Mouse (Mus musculus) CD4-positive, CD25-positive, alpha-beta regulatory T cell, adult 4 months (primary cell): ENCODE results near the gene 2010111I01Rik. TPM values are rescaled to one million over a fixed set of nuclear protein-coding genes. Genes with fewer than 3 reads are reported as not detected.

ENCODE experiments used
- ATAC-seq: one replicate; pipeline ENCODE4 v1.8.0; 2017
- polyA plus RNA-seq, 2 experiments: library from polyadenylated mRNA; unstranded; fragments of 100-300 nt; shearing (Covaris generic); gene quantifications; one replicate each; pipeline ENCODE4 v1.2.1; 2017

Gene 2010111I01Rik
- polyA plus RNA-seq, 2 experiments from 2014 or later, result 224 to 233 TPM

- no peak for ATAC-seq
Measured at GRCm38 (mm10) chr13:63156264-63156663, 191.6 kb downstream of the 2010111I01Rik start.

DNA sequence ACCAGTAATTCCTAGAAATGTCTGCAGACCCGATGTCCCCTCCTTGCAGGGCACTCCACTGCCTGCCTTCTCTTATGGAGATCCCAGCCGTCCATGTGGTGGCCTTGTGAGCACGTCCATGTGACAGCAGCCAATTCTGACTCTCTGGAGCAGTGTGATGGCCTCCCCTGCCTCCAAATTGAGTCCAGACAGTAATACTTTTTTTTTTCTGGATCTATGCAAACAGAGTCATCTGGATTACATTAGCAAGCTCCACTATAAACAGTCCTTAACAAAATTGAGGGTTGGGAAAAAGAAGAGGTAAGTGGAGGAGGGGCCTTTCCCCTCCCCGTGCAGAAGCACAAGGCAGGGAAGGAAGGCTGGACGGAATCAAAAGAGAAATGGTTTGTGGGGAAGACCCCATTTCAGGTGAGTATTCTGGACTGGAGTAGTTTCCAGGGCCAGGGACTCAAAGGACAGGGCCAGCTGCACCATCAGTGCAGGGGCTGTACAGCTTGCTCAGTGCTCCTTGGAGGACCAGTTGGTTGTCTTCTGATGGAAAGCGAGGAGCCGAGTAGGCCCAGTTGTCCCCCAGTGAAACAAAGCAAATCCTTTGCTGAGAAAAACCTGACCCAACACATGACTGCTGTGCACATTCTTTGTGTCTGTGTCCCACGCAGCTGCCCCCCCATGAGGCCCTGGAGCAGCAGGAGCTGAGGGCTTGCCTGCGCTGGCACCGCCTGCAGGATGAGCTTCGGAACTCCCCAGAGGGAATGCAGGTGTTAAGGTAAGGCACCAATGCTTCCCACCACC lies 205.8 kb downstream of the 2010111I01Rik start:
- ATAC-seq, result no peak

DNA sequence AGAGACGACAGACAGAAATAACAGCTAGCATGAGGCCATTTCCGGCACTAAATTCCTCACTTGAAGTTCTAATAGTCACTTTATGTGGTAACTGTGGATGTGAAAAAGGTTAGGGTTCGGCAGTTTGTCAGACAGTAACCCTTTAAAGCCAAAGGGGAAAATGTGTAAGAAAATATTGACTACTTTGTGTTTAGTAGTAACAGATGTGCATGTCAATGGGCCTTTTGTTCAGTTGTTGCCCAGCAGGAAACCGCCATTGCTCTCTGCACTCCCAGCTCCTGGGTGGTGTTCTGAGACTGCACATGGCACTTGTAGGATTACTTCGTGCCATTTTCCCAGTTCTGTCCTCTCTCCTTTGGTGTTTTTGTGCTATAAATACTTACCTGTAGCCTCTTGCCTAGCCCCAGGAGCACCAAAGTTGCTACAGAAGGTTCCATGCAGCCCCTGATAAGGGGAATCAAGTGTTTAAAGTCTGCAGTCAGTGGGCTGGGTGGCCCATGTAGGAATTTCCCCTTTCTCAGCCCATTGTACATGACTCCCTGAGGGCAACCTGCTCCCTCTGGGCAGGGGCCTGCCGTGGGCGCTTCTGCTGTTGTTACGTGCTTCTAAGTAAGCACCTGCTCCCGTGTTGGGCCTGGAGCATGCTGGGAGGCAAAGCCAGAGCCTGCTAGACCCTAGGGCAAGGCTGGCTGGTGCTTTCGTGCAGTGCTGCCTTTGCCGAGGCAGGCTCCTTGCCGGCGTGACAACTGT lies 206.8 kb downstream of the 2010111I01Rik start:
- no peak for ATAC-seq

DNA sequence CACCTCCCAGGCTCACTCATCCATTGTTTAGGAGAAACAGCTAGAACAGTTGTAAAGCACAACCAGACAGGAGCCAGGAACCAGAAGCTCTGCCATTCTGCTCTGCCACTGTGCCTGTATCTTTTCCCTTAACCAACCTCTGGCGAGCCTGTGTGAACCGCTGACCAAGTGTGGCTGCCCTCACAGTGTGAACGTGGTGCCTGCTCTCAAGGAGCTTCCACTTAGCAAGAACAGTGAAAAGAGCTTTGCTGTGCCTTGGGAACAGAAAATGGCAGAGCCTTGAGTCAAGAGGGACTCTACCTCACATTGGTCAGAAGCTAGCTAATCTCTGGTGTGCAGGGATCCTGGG lies 207.4 kb downstream of the 2010111I01Rik start:
- ATAC-seq, result no peak

DNA sequence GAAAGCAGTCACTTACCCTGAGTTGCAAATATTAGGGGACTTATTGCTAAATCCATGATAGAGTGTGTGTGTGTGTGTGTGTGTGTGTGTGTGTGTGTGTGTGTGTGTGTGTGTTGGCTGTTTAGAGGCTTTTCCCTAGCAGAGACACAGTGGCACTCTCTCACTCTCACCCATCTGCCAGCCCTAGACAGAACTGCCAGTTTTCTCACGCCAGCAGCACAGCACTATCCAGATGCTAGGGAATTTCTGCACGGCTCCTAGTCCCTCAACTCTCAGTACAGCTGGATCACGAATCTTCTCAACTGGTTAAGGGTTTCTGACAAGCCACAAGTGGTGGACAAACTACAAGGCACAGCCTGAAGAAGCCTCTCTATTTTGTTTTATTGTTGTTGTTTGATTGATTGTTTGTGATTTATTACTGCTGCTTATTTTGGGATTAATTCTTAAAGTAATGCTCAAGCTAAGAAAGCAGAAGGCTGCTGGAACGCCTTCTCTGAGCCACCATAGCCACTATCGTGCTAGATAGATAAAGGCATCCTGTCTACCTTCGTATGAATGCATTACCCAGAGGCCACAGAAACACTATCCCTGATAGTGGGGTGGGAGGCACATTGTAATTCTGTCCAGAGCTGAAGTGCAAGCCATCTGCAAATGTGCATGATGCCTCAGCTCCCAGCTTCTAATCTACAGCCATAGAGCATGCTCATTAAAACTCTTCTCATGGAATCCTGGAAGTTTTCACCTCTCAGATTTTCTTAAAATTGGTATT lies 209.7 kb downstream of the 2010111I01Rik start:
- ATAC-seq, result no peak

DNA sequence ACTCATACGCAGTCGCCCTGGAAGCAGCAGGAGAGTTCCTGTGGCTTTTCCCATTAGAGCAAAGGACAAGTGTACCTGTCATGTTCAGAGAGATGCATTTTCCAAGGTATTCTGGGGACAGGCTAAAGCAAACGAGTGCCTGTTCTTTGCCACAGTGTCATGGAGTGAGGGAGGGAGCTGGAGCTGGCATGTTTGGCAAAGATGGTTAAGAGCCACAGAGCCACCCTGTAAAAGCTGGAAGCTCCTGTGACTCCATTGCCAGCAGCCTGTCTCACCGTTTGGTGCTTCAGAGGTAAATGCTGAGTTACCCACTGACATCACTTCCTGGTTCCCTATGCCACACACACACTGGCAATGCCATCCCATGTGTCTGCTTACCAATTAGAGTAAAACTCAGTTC lies 211.4 kb downstream of the 2010111I01Rik start:
- ATAC-seq, result no peak

- no peak for ATAC-seq
Measured at GRCm38 (mm10) chr13:63177232-63177631, 212.5 kb downstream of the 2010111I01Rik start.

DNA sequence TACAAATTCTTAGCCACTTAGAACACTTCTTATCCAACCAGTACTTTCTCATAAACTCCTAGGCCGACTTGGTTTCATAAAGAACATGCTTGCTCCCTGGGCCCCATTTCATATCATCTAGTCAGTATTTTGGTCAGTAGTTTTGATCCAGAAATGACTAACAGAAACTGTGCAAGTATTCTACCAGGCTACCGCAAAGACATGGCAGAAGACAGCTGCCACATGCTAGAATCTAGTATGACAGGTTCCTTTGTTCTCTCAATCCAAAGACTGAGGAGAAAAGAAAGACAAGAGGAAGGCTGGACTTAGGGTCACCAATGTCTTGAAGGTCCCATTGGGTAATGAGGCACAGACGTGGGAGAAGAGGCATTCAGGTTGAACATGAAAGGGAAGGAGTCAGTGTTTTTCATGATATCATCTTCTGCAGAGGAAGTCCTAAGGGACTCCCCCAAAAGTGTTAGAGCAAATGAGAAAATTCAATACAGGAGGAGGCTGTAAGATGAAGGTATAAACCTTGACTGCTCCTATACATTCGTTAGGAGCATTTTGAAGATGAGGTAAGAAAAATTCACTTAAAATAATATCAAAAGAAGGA lies 216.0 kb downstream of the 2010111I01Rik start:
- ATAC-seq, result peak; percentile 95

- ATAC-seq, result no peak
Measured at GRCm38 (mm10) chr13:63184946-63185345, 220.3 kb downstream of the 2010111I01Rik start.

- no peak for ATAC-seq
Measured at GRCm38 (mm10) chr13:63186217-63186616, 221.5 kb downstream of the 2010111I01Rik start.

DNA sequence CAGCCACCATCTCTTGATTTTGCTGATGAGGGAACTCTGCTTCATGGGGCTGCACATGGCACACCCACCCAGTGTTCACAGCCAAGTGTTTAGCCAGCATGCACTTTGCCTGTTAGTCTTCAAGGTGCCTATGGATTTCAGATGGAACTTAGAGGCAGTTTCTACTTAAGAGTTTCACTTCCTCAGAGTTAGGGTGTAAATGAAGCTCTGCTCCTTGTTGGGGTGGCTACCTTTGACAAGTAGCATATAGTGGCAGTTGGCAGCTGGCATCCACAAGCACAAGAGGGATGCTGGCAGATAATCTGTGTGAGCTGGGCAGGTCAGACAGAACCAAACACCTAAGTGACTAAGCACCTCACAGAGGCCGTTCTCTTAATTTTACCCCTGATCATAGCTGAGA lies 221.9 kb downstream of the 2010111I01Rik start:
- ATAC-seq, result no peak

- ATAC-seq, result peak; percentile 78
Measured at GRCm38 (mm10) chr13:63187145-63188143, 222.8 kb downstream of the 2010111I01Rik start.

DNA sequence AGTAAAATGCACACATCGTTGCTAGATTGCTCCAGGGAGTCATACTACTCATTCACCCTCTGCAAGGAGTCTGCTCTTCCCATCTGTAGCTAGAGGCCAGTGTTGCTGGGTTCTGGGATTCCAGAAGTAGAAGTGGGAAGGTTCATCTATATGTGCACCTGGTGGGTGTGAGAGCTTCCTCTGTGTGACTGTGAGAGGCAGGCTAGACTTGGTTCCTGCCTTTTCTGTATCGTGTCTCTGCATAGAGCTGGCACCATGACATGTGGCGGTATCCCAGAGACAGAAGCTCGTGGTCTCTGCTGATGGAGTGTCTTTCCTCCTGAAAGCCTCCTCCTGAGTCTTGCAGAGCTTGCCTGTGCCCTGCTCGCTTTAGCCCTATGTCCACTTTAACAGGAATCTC lies 223.6 kb downstream of the 2010111I01Rik start:
- ATAC-seq, result no peak

- ATAC-seq, result no peak
Measured at GRCm38 (mm10) chr13:63188811-63189210, 224.1 kb downstream of the 2010111I01Rik start.

GRCm38 (mm10) chr13:63193423-63193822 lies 228.7 kb downstream of the 2010111I01Rik start:
- no peak for ATAC-seq

- no peak for ATAC-seq
Measured at GRCm38 (mm10) chr13:63198038-63198437, 233.3 kb downstream of the 2010111I01Rik start.

- no peak for ATAC-seq
Measured at GRCm38 (mm10) chr13:63199588-63199987, 234.9 kb downstream of the 2010111I01Rik start.

DNA sequence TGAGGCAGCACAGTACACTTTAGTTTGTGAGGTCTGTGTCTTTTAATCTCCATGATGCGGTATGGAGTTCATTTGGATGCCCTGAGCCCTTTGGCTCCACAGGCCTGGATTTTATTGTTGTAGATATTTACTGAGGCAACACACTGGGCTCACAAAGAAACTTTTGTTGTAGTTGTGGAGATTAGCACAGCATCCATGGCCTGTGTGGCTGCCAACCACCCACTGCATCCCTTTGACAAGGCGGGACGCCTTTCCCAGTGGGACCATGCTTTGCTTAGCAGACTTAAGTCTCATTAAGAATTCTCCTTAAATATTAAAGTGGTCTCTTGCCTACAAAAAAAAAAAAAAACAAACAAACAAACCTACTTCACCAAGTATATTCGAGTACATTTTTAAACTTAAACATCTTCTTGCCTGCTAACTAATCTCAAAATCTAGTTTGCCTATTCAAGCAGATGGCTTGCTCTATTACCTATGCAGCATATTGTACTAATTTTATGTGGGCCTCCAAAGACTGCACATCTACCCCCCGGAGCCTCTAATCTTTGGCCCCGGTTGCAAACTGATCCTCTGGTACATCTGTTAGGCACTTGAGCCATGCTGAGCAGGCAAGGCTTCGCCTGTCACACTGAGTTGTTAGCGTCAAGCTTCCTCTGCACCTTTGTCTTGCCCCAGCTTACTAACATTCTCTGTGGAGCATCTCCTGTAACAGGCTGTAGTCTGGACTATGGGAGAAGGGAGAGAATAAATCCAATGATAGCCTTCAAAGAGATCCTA lies 239.0 kb downstream of the 2010111I01Rik start:
- no peak for ATAC-seq

DNA sequence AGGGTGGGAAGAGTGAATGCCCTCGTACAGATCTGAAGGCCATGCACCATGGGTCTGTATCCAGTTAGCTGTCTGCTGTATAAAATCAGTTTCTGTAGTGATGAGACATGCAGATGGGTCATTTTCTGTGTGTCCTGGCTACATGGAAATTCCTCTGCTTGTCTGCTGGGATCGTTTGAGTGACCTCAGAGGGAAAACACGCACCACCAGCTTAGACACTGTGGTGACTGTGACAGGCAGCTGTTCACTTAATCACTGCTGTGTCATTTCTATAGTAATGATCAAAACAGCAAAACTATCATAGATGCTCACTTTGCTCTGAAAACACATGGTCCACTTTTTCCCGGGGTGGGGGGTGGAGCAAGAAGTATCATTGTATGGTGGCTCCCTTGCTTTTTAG lies 241.1 kb downstream of the 2010111I01Rik start:
- no peak for ATAC-seq

DNA sequence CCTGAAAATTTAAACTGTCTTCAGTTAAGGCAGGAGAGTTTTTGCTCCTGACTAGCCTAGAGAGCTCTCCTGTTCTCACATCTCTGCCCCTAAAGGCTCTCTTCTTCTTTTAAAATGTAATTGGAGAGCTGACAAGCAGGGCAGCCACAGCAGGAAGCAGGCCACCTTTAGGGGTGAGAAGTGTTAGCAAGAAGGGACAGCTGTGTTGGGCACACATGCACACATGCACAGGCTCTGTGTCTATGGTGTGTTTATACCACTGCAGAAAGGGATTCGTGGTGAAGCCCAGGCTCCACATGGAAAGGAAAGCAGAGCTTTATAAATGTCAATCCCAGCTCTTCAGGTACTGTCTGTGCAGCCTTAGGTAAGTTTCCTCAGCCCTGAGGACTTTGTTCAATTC lies 241.7 kb downstream of the 2010111I01Rik start:
- no peak for ATAC-seq

- peak; percentile 20 for ATAC-seq
Measured at GRCm38 (mm10) chr13:63216537-63216936, 251.8 kb downstream of the 2010111I01Rik start.
